Mouse (Mus musculus): ENCODE results near the gene Eif3l. TPM values are rescaled to one million over a fixed set of nuclear protein-coding genes. Genes with fewer than 3 reads are reported as not detected.
A peak's percentile ranks its signal among the peaks of the same experiment; 100 is the strongest.
"Not testable (repeated sequence)": the region's sequence is repeated elsewhere in the genome, so short reads cannot be mapped to it uniquely, and the experiment has no call there.

Gene Eif3l
- 207 and 215 TPM in 2 replicates for polyA plus RNA-seq (2015; fragmentation: Nextera tagmentation; extraction: Ambion mirVana)

DNA sequence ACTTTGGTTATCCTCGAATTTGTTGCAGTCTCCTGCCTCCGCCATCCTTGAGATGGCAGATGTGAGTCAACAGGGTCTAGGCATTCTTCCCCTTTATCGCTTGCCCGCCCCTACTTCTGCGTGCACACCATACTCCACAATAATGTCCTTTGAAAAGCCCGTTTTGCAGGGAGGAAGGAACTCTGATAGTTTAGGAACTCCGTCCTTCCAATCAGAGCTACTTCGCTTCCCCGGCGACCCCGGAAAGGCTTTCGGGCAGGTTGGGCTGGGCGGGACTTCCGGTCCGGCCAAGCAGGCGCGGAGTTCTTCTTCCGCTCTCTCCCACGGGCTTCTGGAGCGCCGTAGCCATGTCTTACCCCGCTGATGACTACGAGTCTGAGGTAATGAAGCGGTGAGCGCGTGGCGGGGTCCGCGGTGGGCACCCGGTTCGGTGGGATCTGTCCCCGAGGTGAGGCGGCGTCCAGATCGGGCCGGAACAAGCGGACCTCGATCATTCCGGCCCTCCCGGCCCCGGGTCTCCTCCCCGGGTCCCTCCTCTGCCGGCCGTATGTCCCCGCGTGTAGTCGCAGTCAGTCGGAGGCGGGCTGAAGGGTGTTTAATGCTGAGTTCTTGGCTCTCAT, at the start of gene Eif3l:
Gene Eif3l, plus strand, starts transcription at position 267 of the 620 bp plus-strand sequence.
- under 1% methylated on average over 49 of the region's 49 CpGs for WGBS
- H3K4me2 ChIP-seq = peak within 1 kb of the TSS; percentile 96
- H3K4me1 ChIP-seq = peaks cover 23% of the 10 kb centered on the region
- peaks cover 37% of the 10 kb centered on the region for H3K36me3 ChIP-seq (ENCODE audit: poor library complexity, severe bottlenecking)
- peak within 1 kb of the TSS; percentile 83 for H3K9ac ChIP-seq
- no peaks in the 10 kb centered on the region for H3K27me3 ChIP-seq
- peak within 1 kb of the TSS; percentile 96 for H3K4me3 ChIP-seq
- H3K27ac ChIP-seq = peak within 1 kb of the TSS; percentile 81
- no peaks in the 10 kb centered on the region for H3K9me3 ChIP-seq (replicated peaks)
- peak; percentile 94 for ATAC-seq

DNA sequence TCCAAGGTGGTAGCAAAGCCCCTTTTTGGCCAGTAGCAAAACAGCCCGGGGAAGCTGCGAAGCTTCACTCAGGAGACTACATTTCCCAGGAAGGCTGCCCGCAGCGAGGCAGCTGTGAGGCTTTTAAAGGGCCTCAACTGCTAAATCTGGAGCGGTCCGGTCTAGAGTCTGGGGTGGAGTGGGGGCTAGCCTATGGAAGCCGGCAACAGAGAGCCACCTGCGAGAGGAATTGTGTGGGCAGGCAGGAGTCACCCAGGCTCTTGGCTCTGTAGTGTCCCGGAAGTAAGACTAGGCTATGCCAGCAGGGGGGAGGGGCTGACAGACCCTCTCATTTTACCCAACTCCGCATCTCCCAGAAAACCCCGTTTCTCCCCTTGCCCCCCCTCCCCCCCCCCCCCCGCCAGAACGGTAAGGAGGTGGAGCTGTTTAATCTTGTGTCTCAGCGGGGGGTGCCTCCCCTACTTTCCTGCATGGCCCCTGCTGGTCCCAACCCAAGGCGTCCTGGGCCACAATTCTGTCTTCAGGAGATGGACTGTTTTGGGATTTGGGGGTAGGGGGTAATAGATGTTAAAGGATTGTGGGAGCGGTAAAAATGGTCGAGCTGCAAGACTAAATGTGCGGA, 49.2 kb upstream of the Eif3l start:
- no peak for ATAC-seq
- H3K4me3 ChIP-seq = peak overlapping the region; percentile 18; the same call in 1 of the 2 replicates
- no peaks in the 10 kb centered on the region for H3K27me3 ChIP-seq
- peak overlapping the region; percentile 41 for H3K9ac ChIP-seq
- no peaks in the 10 kb centered on the region for H3K9me3 ChIP-seq (replicated peaks)
- no peaks in the 10 kb centered on the region for H3K36me3 ChIP-seq (ENCODE audit: poor library complexity, severe bottlenecking)
- 10% methylated on average over 14 of the region's 18 CpGs for WGBS
- H3K4me2 ChIP-seq = peak overlapping the region; percentile 46
- no peak overlapping the region for H3K27ac ChIP-seq
- H3K4me1 ChIP-seq = peaks cover 37% of the 10 kb centered on the region

DNA sequence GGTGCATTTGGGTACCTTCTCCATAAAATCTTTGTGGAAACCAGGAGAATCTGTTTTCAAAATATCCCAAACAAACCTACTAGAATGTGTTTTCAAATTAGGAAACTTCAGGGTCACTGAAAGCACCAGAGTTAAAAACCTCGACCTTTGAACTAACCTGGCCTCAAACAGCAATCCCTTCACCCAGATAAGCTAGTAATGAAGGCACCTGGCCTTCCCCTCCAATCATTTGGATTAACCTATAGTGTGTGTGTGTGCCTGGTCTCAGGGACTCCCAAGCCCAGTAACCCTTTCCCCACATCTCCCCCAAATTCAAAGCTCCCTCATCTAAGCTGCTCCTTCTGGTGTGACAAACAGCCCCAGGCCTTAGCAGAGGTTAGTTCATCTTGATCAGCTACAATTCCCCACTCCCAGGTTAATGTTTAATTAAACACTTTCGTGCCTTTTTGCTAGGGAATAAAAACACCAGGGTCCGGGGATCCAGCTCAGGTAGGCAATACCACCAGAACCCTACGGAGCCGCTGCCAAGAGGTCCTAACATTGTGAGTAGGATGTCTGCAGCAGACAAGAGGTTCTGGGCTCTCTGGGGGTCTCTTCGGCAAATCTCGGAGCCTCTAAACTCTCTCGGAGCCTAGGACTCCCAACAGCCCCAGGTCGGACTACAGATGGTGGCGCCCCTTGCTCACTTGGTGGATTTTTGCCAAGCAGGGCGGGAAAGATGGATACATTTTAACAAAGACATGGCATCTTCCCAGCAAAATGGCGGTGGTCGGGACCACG, 48.3 kb upstream of the Eif3l start:
- WGBS = 40% methylated on average over 14 of the region's 14 CpGs

DNA sequence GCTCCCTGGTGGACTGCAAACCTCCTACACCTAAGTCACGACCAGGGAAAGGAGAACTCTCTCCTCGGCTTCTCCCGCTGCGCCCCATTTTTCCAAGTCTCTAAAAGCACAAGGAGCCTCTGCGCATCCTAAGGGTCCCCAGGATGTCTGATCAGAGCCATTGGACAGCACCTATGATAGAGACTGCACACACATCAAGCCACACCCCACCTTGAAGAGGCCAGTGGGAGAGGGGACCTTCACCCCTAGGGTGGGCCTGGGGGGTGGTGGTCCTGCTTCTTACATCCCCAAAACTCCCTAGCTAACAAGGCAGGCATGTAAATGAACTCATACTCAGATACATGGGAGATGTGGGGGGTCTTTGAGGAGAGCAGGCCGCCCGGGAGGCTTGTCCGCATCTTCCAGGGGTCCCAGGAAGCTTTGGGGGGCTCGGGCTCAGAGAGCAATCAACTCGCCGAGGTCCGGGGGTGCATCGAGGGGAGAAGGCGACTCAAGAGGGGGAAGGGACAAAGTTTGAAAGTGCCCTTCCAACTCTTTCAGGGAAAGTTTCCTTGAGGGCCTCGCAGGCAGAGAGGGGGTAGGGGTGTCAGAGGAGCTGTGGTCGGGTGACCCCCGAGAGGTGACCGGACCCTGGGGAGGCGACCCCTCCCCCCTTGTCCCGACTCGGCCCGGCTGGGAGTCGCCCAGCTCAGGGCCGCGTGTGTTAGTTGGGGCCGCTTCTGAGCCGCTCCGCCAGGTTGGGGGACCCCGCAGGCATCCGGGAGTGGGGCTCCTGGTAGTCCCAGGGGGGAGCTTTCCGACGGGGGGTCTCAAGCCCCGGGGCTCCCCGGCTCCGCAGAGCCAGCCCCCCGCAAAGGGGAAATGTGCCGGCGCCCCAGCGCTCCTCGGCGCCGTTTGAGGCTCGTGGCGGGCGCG, 47.4 kb upstream of the Eif3l start:
- Histone ChIP-seq H3K27me3 (no peaks in the 10 kb centered on the region), H3K27ac (peak overlapping the region; percentile 97), H3K4me3 (peak overlapping the region; percentile 73), H3K9me3 (replicated peaks) (no peaks in the 10 kb centered on the region), H3K36me3 (ENCODE audit: poor library complexity, severe bottlenecking) (no peaks in the 10 kb centered on the region), H3K4me1 (peaks cover 52% of the 10 kb centered on the region), H3K4me2 (peak overlapping the region; percentile 97), H3K9ac (peak overlapping the region; percentile 98)
- 7% methylated on average over 38 of the region's 46 CpGs for WGBS
- ATAC-seq = peak; percentile 20; the same call in 1 of the 2 replicates

More for the DNA sequence above, 48.3 kb upstream of the Eif3l start:
- H3K27ac ChIP-seq = peak overlapping the region; percentile 97; the same call in 1 of the 2 replicates
- peak overlapping the region; percentile 73 for H3K4me3 ChIP-seq
- H3K36me3 ChIP-seq (ENCODE audit: poor library complexity, severe bottlenecking) = no peaks in the 10 kb centered on the region
- peaks cover 46% of the 10 kb centered on the region for H3K4me1 ChIP-seq
- H3K4me2 ChIP-seq = peak overlapping the region; percentile 97
- no peaks in the 10 kb centered on the region for H3K9me3 ChIP-seq (replicated peaks)
- H3K27me3 ChIP-seq = no peaks in the 10 kb centered on the region
- H3K9ac ChIP-seq = peak overlapping the region; percentile 98
- ATAC-seq = no peak

DNA sequence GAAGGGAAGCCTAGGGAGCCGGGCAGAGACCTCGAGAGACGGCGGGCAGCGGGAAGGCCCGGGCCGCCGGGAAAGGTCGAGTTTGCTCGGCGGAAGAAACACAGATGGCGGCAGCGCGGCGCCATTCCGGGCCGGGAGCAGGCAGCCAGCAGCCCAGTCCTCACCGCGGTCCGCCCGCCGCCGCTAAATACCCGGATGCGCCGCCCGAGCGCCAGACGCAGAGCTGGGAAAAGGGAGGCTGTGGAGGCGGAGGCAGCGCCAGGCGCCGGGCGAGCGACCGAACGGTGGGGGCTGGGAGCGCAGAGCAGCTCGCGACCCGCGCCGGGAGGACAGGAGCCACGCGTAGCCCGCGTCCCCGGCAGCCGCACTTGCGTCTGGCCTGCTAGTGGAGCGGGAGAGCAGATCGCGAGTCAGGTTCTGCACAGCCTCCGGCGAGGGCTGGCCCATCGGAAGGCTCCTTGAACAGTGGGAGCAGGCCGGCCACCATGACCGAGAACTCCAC, 46.7 kb upstream of the Eif3l start, which contains the start of gene H1f0:
Gene H1f0, plus strand, starts transcription at position 214 of the 502 bp plus-strand sequence.
- Histone ChIP-seq H3K27ac (peak within 1 kb of the TSS; percentile 97), H3K4me3 (peak within 1 kb of the TSS; percentile 73), H3K4me1 (peaks cover 54% of the 10 kb centered on the region), H3K9me3 (replicated peaks) (no peaks in the 10 kb centered on the region), H3K9ac (peak within 1 kb of the TSS; percentile 98), H3K36me3 (ENCODE audit: poor library complexity, severe bottlenecking) (no peaks in the 10 kb centered on the region), H3K4me2 (peak within 1 kb of the TSS; percentile 97), H3K27me3 (no peaks in the 10 kb centered on the region)
- ATAC-seq = peak; percentile 88
- WGBS = 0% methylated on average over 46 of the region's 58 CpGs

DNA sequence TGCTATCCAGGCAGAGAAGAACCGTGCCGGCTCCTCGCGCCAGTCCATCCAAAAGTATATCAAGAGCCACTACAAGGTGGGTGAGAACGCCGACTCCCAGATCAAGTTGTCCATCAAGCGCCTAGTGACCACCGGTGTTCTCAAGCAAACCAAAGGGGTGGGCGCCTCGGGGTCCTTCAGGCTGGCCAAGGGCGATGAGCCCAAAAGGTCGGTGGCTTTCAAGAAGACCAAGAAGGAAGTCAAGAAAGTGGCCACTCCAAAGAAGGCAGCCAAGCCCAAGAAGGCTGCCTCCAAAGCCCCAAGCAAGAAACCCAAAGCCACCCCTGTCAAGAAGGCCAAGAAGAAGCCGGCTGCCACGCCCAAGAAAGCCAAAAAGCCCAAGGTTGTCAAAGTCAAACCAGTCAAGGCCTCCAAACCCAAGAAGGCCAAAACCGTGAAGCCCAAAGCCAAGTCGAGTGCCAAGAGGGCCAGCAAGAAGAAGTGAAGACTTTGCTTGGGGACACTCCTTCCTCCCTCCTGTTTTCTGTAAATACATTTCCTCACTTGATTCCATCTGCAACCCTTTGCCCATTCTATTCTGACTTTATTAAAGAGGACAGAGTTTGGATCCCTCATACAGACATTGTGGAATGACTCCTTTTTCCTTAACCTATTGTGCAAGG, 46.0 kb upstream of the Eif3l start:
- WGBS = 23% methylated on average over 16 of the region's 16 CpGs
- no peaks in the 10 kb centered on the region for H3K9me3 ChIP-seq (replicated peaks)
- no peaks in the 10 kb centered on the region for H3K27me3 ChIP-seq
- peak overlapping the region; percentile 73 for H3K4me3 ChIP-seq
- peak overlapping the region; percentile 97 for H3K4me2 ChIP-seq
- ATAC-seq = no peak
- no peaks in the 10 kb centered on the region for H3K36me3 ChIP-seq (ENCODE audit: poor library complexity, severe bottlenecking)
- peak overlapping the region; percentile 98 for H3K9ac ChIP-seq
- peaks cover 54% of the 10 kb centered on the region for H3K4me1 ChIP-seq
- H3K27ac ChIP-seq = peak overlapping the region; percentile 97

DNA sequence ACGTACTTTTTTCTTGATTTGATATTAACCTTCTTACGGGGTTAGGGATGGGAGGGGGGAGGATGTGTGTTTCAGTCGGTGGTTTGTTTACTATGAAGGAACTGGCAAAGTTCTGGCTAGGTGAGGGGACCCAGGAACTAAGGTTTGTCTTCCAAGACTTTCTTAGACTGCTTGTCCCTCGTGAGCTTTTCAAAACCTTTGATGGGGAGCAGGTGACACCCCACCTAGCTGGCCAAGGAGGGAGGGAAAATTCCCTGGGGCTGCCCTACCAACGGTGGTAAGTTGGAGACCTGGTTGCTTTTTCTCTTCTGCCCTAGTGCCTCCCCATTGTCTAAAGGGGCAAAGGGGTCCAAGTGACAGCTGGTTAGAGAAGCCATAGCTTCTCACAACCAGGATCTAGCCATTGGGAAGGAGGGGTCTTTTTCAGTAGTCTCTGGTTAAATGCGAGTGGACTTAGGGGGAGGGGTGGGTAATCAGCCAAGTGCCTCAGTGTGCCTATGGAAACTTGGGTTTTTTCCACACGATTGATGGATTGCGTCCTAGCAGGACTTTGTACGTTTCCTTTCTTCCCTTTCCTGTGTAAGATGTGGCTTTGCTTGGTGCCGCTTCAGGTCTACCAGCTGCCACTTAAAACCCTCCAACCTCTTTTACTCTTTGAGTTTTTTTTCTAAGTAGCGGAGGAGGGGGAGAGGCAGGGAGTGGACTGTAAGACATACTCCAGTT, 45.3 kb upstream of the Eif3l start:
- Histone ChIP-seq H3K9me3 (replicated peaks) (no peaks in the 10 kb centered on the region), H3K9ac (peak overlapping the region; percentile 98), H3K4me1 (peaks cover 54% of the 10 kb centered on the region), H3K4me3 (peak overlapping the region; percentile 73), H3K4me2 (peak overlapping the region; percentile 97), H3K27ac (peak overlapping the region; percentile 75), H3K36me3 (ENCODE audit: poor library complexity, severe bottlenecking) (no peaks in the 10 kb centered on the region), H3K27me3 (no peaks in the 10 kb centered on the region)
- ATAC-seq = no peak
- 6% methylated on average over 11 of the region's 11 CpGs for WGBS

DNA sequence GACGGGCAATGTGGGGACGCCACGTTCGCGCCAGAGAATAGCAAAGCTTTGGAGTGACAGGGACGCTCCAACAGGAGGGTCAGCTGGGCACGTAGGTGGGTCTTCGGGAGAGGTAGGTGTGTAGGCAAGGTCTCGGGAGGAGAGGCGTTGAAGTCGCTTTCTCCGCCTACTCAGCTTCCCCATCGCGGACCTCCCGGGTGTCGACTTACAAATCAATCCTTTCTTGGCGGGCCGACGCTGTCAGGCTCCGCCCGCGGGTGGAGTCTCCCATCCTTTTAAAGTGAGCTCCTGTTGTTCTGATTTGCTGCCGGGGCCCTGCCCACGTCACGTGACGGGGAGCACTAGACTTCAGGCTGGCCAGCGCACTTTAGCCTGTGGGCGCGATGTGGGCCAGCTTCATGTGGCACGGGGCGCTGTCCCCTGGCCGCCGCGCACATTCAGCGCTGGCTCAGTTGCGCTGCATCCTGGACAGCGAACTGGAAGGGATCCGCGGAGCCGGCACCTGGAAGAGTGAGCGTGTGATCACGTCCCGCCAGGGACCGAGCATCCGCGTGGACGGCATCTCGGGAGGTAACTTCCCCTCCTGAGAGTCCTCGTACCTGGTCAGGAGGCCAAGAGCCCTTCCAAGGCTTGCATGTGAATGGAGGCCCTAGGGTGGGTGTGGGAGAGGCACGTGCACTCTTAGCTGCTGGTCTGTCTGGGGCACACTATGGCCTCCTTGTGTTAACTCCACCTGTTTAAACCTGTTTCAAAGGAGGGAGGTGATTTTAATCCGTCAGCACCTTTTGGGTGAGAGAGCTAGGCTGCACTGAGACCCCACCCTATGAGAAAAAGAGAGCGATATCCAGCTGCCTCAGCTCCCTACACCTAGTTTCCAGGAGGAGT, 44.2 kb upstream of the Eif3l start:
- Histone ChIP-seq H3K9me3 (replicated peaks) (no peaks in the 10 kb centered on the region), H3K9ac (peak overlapping the region; percentile 98), H3K27ac (peak overlapping the region; percentile 75), H3K36me3 (ENCODE audit: poor library complexity, severe bottlenecking) (peaks cover 7% of the 10 kb centered on the region), H3K27me3 (no peaks in the 10 kb centered on the region), H3K4me1 (peaks cover 47% of the 10 kb centered on the region), H3K4me2 (peak overlapping the region; percentile 97), H3K4me3 (peak overlapping the region; percentile 73)
- peak; percentile 77 for ATAC-seq
- WGBS = 1% methylated on average over 52 of the region's 52 CpGs

DNA sequence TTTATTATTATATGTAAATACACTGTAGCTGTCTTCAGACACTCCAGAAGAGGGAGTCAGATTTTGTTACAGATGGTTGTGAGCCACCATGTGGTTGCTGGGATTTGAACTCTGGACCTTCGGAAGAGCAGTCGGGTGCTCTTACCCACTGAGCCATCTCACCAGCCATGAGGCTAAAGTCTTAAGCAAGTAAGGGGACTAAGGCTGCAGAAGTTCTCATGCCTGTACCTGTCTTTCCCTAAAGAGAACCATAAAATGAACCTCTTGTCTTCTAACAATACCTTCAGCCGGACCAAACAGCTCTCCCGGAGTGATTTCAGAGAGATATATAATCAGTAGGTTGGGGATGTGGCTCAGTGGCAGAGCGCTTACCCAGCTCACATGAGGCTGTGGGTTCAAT, 43.1 kb upstream of the Eif3l start:
- WGBS = 87% methylated on average over 5 of the region's 5 CpGs
- H3K4me2 ChIP-seq = peak overlapping the region; percentile 97

More for the DNA sequence above, 43.1 kb upstream of the Eif3l start:
- not testable (repeated sequence) for H3K9me3 ChIP-seq (replicated peaks); H3K27me3 ChIP-seq; H3K4me3 ChIP-seq; H3K27ac ChIP-seq; H3K9ac ChIP-seq; ATAC-seq
- peaks cover 38% of the 10 kb centered on the region for H3K4me1 ChIP-seq
- H3K36me3 ChIP-seq (ENCODE audit: poor library complexity, severe bottlenecking) = peaks cover 17% of the 10 kb centered on the region
